Mouse (Mus musculus) E14TG2a.4 (cell line): ENCODE results near the gene Pou2f2.

Experiments used
- CTCF ChIP-seq: conservative IDR thresholded peaks from 2 replicates; pipeline ENCODE4 v1.5.1; 2014; ENCODE audit warnings: low read length
- NANOG ChIP-seq: IDR thresholded peaks from 2 replicates; pipeline ENCODE4 v1.6.1; 2014; ENCODE audit warnings: borderline replicate concordance, low read length, mixed read lengths

GRCm38 (mm10) chr7:25120061-25120834 is 59.3 kb downstream of the Pou2f2 start:
- no peak for TF ChIP-seq CTCF
- no peak for TF ChIP-seq NANOG
